Mouse (Mus musculus): ENCODE results near the gene Brd2. TPM values are rescaled to one million over a fixed set of nuclear protein-coding genes. Genes with fewer than 3 reads are reported as not detected.
"Not testable (repeated sequence)": the region's sequence is repeated elsewhere in the genome, so short reads cannot be mapped to it uniquely, and the experiment has no call there.

The Brd2 gene
- polyA plus RNA-seq, 1 experiment from 2014 or later: 178 TPM

DNA sequence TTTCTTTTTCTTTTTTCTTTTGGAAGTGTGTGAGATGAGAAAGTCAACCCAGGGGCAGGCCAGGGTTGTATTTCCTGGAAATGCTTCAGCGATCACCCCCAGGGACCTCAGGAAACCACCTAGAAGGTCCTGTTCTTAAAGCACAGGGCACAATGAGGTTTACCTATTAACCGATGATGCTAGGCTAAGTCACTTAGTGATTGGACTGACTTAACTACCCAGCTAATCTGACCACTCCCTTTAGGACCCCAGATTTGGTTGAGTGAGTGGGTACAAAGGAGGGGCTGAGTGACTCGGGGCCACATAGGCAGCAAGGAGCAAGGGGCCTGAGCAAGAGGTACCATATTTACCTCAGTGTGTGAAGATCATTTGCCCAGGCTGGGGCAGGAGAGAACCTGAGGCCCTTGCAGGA, 22.5 kb upstream of the Brd2 start:
- no peak overlapping the region for H3K4me2 ChIP-seq (replicated peaks; ENCODE audit: low read depth, low read length)
- H3K36me3 ChIP-seq (ENCODE audit: control insufficient read depth, insufficient read depth, low read length): no peaks in the 10 kb centered on the region
- H3K4me3 ChIP-seq (ENCODE audit: low read length): no peak overlapping the region
- peak overlapping the region; percentile 34; the same call in 1 of the 2 replicates for H3K27ac ChIP-seq (ENCODE audit: low read depth, low read length)
- no peak overlapping the region for H3K9ac ChIP-seq (ENCODE audit: low read depth, low read length)
- 0 out of 2 replicates have a peak, but pooled peaks cover 3% of the 10 kb centered on the region for H3K4me1 ChIP-seq (ENCODE audit: control insufficient read depth, insufficient read depth, low read length)
- H3K9me3 ChIP-seq (ENCODE audit: control insufficient read depth, low read length): no peaks in the 10 kb centered on the region
- peak; percentile 50 for ATAC-seq (ENCODE audit: low FRiP score, low TSS enrichment)
- WGBS: 50% methylated on average over 3 of the region's 3 CpGs
- H3K27me3 ChIP-seq (ENCODE audit: control insufficient read depth, insufficient read depth, low read length): peaks cover 4% of the 10 kb centered on the region; the same call in 1 of the 2 replicates

DNA sequence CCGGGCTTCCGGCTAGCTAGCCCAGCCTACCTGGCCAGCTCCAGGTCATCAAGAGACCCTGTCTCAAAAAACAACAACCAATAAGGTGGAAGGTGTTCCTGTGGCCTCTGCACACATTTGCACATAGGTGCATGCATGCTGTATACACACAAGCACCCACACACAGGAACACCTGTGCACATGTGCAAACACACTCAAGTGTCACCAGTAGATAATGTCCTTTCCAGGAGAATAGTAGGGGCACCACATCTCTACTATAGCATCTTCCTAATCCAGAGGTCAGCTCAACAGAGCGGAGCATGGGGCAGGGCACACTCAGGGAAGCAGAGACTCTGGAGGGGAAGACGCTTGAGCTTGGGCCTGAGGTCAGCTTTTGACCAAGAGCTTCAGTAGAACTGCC, 21.8 kb upstream of the Brd2 start:
- H3K27me3 ChIP-seq (ENCODE audit: control insufficient read depth, insufficient read depth, low read length); H3K36me3 ChIP-seq (ENCODE audit: control insufficient read depth, insufficient read depth, low read length); H3K27ac ChIP-seq (ENCODE audit: low read depth, low read length); H3K9me3 ChIP-seq (ENCODE audit: control insufficient read depth, low read length); ATAC-seq (ENCODE audit: low FRiP score, low TSS enrichment); H3K4me3 ChIP-seq (ENCODE audit: low read length); H3K9ac ChIP-seq (ENCODE audit: low read depth, low read length); H3K4me2 ChIP-seq (replicated peaks; ENCODE audit: low read depth, low read length); H3K4me1 ChIP-seq (ENCODE audit: control insufficient read depth, insufficient read depth, low read length): not testable (repeated sequence)
- 79% methylated on average over 4 of the region's 4 CpGs for WGBS

DNA sequence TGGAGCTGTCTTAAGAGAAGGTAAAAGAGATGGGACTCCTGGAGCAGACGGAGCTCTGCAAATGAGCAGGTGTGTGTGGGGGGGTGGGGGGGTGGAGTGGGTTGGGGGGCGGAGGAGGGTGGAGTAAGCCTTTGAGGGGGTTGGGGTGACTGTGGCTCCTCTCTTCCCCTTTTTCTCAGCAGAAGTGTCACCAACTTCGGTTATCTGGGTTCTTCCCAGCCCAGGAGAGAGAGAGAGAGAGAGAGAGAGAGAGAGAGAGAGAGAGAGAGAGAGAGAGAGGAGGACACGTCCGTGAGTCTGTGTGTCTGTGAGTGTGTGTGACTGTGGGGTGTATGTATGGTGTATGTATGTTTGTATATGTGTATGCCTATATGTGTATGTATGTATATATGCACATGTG, 21.0 kb upstream of the Brd2 start:
- Histone ChIP-seq H3K9ac (ENCODE audit: low read depth, low read length) (no peak overlapping the region), H3K27me3 (ENCODE audit: control insufficient read depth, insufficient read depth, low read length) (peaks cover 9% of the 10 kb centered on the region), H3K27ac (ENCODE audit: low read depth, low read length) (no peak overlapping the region), H3K36me3 (ENCODE audit: control insufficient read depth, insufficient read depth, low read length) (no peaks in the 10 kb centered on the region), H3K4me2 (replicated peaks; ENCODE audit: low read depth, low read length) (no peak overlapping the region), H3K4me3 (ENCODE audit: low read length) (no peak overlapping the region), H3K9me3 (ENCODE audit: control insufficient read depth, low read length) (no peaks in the 10 kb centered on the region), H3K4me1 (ENCODE audit: control insufficient read depth, insufficient read depth, low read length) (0 out of 2 replicates have a peak, but pooled peaks cover 5% of the 10 kb centered on the region)
- 59% methylated on average over 5 of the region's 5 CpGs for WGBS
- ATAC-seq (ENCODE audit: low FRiP score, low TSS enrichment): no peak

DNA sequence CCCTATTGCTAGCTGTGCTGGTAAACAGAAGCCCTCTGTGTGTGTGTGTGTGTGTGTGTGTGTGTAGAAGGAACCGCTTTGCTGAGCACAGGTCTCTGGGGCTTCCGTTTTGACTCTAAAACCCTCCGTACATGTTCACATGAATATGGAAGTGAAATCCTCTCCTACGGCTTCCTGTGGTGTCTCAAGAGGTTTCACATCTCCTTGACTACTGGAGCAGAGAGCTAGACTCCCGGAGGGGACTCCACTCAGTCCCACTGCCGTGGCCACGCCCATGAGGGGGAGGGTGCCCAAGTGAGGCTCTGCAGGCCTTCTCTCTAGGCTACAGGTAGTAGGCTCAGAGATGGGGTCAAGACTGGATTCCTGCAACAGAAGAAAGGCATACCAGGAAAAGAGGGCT, 20.6 kb upstream of the Brd2 start, which contains the start of gene H2-DMb2:
H2-DMb2 (plus strand) TSS at position 275 of the 400 bp plus-strand sequence.
- H3K4me2 ChIP-seq (replicated peaks; ENCODE audit: low read depth, low read length): no peak within 1 kb of the TSS
- ATAC-seq (ENCODE audit: low FRiP score, low TSS enrichment): peak; percentile 81
- H3K9ac ChIP-seq (ENCODE audit: low read depth, low read length): no peak within 1 kb of the TSS
- H3K9me3 ChIP-seq (ENCODE audit: control insufficient read depth, low read length): no peaks in the 10 kb centered on the region
- 0 out of 2 replicates have a peak, but pooled peaks cover 5% of the 10 kb centered on the region for H3K4me1 ChIP-seq (ENCODE audit: control insufficient read depth, insufficient read depth, low read length)
- 15% methylated on average over 7 of the region's 7 CpGs for WGBS
- no peaks in the 10 kb centered on the region for H3K36me3 ChIP-seq (ENCODE audit: control insufficient read depth, insufficient read depth, low read length)
- peaks cover 9% of the 10 kb centered on the region for H3K27me3 ChIP-seq (ENCODE audit: control insufficient read depth, insufficient read depth, low read length)
- H3K4me3 ChIP-seq (ENCODE audit: low read length): no peak within 1 kb of the TSS
- H3K27ac ChIP-seq (ENCODE audit: low read depth, low read length): no peak within 1 kb of the TSS

DNA sequence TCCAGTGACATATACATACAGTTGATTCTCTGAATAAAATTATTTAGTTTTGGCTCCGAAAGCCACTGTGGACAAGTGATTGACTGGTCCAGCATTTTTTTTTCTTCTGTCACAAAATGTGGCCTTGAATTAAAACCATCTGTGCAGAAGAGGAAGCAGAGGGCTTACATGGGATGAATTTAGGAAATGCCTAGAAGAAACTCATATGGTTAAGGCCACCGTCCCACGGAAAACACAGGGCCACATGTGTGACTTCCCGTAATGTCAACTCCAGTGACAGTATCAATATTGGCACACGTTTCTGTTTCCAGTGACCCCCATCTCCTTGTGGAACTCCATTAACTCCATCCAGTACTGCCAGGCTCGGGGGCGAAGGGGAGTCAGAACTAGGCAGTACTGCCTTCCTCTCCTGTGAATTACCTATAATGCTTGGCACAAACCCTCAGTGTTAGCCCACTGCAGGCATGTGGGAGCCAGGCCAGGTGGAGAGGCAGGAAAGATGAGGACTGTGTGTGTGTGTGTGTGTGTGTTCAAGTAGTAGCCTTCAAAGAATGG, 20.1 kb upstream of the Brd2 start:
- no peak overlapping the region for H3K9ac ChIP-seq (ENCODE audit: low read depth, low read length)
- H3K27me3 ChIP-seq (ENCODE audit: control insufficient read depth, insufficient read depth, low read length): peaks cover 9% of the 10 kb centered on the region
- H3K36me3 ChIP-seq (ENCODE audit: control insufficient read depth, insufficient read depth, low read length): no peaks in the 10 kb centered on the region
- ATAC-seq (ENCODE audit: low FRiP score, low TSS enrichment): no peak
- 0 out of 2 replicates have a peak, but pooled peaks cover 5% of the 10 kb centered on the region for H3K4me1 ChIP-seq (ENCODE audit: control insufficient read depth, insufficient read depth, low read length)
- no peak overlapping the region for H3K4me3 ChIP-seq (ENCODE audit: low read length)
- WGBS: 71% methylated on average over 7 of the region's 7 CpGs
- H3K9me3 ChIP-seq (ENCODE audit: control insufficient read depth, low read length): no peaks in the 10 kb centered on the region
- H3K27ac ChIP-seq (ENCODE audit: low read depth, low read length): no peak overlapping the region
- H3K4me2 ChIP-seq (replicated peaks; ENCODE audit: low read depth, low read length): no peak overlapping the region

DNA sequence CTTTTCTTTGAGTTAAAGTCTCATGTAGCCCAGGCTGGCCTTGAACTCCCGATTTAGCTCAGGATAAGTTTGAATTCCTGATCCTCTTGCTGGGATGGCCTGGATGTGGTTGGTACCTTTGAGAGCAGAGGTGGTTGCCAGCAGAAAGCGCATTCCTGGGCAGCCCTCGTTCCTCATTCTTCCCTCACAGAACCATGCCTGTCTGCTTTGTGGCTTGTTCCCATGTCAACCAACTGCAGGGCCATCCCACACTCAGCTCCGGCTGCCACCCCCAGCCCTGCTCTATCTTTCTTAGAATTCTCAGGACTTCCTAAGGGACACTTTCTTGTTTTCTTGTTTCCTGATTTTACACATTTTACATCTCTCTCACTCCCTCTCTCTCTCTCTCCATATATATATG, 19.0 kb upstream of the Brd2 start:
- peaks cover 9% of the 10 kb centered on the region for H3K27me3 ChIP-seq (ENCODE audit: control insufficient read depth, insufficient read depth, low read length)

DNA sequence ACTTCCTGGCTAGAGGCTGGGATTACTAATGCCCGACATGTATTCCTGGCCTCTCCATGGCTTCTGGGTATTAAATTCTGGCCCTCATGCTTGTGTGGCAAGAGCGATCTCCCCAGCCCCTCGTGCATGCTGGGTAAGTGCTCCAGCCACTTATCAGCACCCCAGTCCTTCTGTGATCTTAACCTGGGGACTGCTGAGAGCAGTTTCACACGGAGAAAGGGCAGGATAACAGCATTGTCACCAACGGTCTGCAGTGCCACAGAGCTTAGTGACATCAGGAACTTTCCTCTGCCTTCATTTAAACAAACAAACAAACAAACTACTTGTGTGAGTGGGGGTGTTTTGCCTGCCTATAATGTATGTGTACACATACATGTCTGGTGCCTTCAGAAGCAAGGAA, 17.8 kb upstream of the Brd2 start:
- ATAC-seq (ENCODE audit: low FRiP score, low TSS enrichment): no peak
- Histone ChIP-seq H3K4me1 (ENCODE audit: control insufficient read depth, insufficient read depth, low read length) (0 out of 2 replicates have a peak, but pooled peaks cover 12% of the 10 kb centered on the region), H3K4me3 (ENCODE audit: low read length) (no peak overlapping the region), H3K9me3 (ENCODE audit: control insufficient read depth, low read length) (no peaks in the 10 kb centered on the region), H3K27me3 (ENCODE audit: control insufficient read depth, insufficient read depth, low read length) (peaks cover 9% of the 10 kb centered on the region), H3K4me2 (replicated peaks; ENCODE audit: low read depth, low read length) (peak overlapping the region; percentile 39; the same call in 1 of the 2 replicates), H3K9ac (ENCODE audit: low read depth, low read length) (no peak overlapping the region), H3K36me3 (ENCODE audit: control insufficient read depth, insufficient read depth, low read length) (no peaks in the 10 kb centered on the region), H3K27ac (ENCODE audit: low read depth, low read length) (no peak overlapping the region)
- WGBS: 15% methylated on average over 5 of the region's 5 CpGs

More for the DNA sequence above, 19.0 kb upstream of the Brd2 start:
- 0 out of 2 replicates have a peak, but pooled peaks cover 5% of the 10 kb centered on the region for H3K4me1 ChIP-seq (ENCODE audit: control insufficient read depth, insufficient read depth, low read length)
- WGBS: 58% methylated on average over 4 of the region's 4 CpGs
- H3K4me2 ChIP-seq (replicated peaks; ENCODE audit: low read depth, low read length): no peak overlapping the region
- H3K9me3 ChIP-seq (ENCODE audit: control insufficient read depth, low read length): no peaks in the 10 kb centered on the region
- no peaks in the 10 kb centered on the region for H3K36me3 ChIP-seq (ENCODE audit: control insufficient read depth, insufficient read depth, low read length)
- no peak overlapping the region for H3K4me3 ChIP-seq (ENCODE audit: low read length)
- no peak for ATAC-seq (ENCODE audit: low FRiP score, low TSS enrichment)
- H3K9ac ChIP-seq (ENCODE audit: low read depth, low read length): no peak overlapping the region
- H3K27ac ChIP-seq (ENCODE audit: low read depth, low read length): no peak overlapping the region

DNA sequence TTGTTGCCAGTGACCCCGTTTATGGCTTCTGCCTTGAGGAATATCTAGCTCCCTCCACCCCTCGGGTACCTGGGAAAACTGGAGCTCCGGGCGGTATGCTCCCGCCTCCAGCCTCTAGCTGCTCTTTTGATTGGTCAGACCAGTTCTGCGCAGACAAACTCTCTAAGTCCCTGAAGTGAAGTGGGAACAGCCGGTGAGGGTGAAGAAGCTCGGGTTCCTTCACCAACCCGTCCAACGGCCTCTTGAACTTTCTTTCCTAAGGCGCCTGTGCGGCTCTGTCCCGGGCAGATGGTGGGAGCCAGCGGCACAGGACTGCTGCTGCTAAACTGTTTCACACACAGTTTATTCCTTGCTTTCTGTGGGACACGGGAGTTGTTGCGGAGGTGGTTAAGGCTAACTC, 17.0 kb upstream of the Brd2 start:
- Histone ChIP-seq H3K9ac (ENCODE audit: low read depth, low read length) (peak overlapping the region; percentile 38; the same call in 1 of the 2 replicates), H3K36me3 (ENCODE audit: control insufficient read depth, insufficient read depth, low read length) (no peaks in the 10 kb centered on the region), H3K4me3 (ENCODE audit: low read length) (peak overlapping the region; percentile 17), H3K27ac (ENCODE audit: low read depth, low read length) (no peak overlapping the region), H3K4me1 (ENCODE audit: control insufficient read depth, insufficient read depth, low read length) (0 out of 2 replicates have a peak, but pooled peaks cover 12% of the 10 kb centered on the region), H3K27me3 (ENCODE audit: control insufficient read depth, insufficient read depth, low read length) (peaks cover 9% of the 10 kb centered on the region), H3K4me2 (replicated peaks; ENCODE audit: low read depth, low read length) (peak overlapping the region; percentile 39), H3K9me3 (ENCODE audit: control insufficient read depth, low read length) (no peaks in the 10 kb centered on the region)
- no peak for ATAC-seq (ENCODE audit: low FRiP score, low TSS enrichment)
- WGBS: 2% methylated on average over 16 of the region's 16 CpGs

DNA sequence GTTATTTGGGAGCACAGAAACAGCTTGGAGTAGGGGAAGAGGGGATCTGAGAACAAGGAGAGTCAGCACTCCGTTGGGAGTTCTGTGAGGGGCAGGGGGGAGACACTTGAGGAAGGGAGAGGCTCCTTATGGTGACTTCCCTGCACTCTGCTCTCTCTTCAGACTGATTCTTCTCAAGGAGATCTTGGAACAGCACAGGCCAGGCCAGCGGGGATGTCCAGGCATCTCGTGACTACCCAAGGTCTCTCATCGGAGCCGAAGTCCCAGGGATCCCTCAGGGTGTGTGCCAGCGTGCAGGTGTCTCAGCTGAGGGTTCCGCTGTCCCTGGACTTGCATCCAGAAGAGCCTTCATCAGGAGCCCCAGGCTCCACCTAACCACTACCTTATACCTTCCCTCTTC, 16.2 kb upstream of the Brd2 start:
- no peak for ATAC-seq (ENCODE audit: low FRiP score, low TSS enrichment)
- Histone ChIP-seq H3K4me1 (ENCODE audit: control insufficient read depth, insufficient read depth, low read length) (0 out of 2 replicates have a peak, but pooled peaks cover 12% of the 10 kb centered on the region), H3K9me3 (ENCODE audit: control insufficient read depth, low read length) (no peaks in the 10 kb centered on the region), H3K27ac (ENCODE audit: low read depth, low read length) (no peak overlapping the region), H3K9ac (ENCODE audit: low read depth, low read length) (0 out of 2 replicates have a peak overlapping the region, but pooled peaks have one; percentile 38), H3K4me2 (replicated peaks; ENCODE audit: low read depth, low read length) (peak overlapping the region; percentile 39), H3K4me3 (ENCODE audit: low read length) (no peak overlapping the region), H3K27me3 (ENCODE audit: control insufficient read depth, insufficient read depth, low read length) (peaks cover 9% of the 10 kb centered on the region), H3K36me3 (ENCODE audit: control insufficient read depth, insufficient read depth, low read length) (no peaks in the 10 kb centered on the region)
- 73% methylated on average over 7 of the region's 7 CpGs for WGBS

Measured in kidney, embryonic 14.5 days (tissue).